Mouse (Mus musculus) liver, adult (tissue): ENCODE results near the gene Tas2r135.

ENCODE experiments used
- GATA4 ChIP-seq: IDR thresholded peaks from 2 replicates; pipeline ENCODE4 v1.6.1; 2014; ENCODE audit warnings: mild to moderate bottlenecking, low read length; ENCODE audit not compliant: insufficient replicate concordance

The Tas2r135 gene

DNA sequence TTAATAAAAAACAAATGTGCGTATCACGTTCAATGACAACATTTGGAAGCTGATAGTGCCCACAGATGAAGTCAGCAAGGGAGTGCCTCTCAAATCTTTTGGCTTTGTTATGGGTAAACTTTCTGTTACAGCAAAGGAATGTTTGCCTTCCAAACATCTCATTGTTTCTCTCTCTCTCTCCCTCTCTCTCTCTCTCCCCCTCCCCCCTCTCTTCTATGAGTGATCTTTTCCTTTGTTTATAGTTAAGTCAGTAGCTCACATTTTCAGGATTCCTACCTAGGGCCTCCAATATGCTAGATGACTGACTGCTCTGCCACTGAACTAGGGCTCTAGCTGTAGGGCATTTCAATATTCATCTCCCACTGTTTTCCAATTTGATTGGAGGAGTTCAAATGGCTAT lies 39.3 kb downstream of the Tas2r135 start:
- no peak for TF ChIP-seq GATA4

GRCm38 (mm10) chr6:42447381-42447780 lies 42.1 kb downstream of the Tas2r135 start:
- no peak for TF ChIP-seq GATA4
